Mouse (Mus musculus) right cerebral cortex, adult 18-20 months (tissue): Measurements from ENCODE around the gene B3gnt9.
"Not testable (repeated sequence)": the region's sequence is repeated elsewhere in the genome, so short reads cannot be mapped to it uniquely, and the experiment has no call there.

Experiments
- DNase-seq: peaks from one replicate; pipeline ENCODE4 v3.0.0; 2022; ENCODE audit warnings: mixed read lengths

The B3gnt9 gene

DNA sequence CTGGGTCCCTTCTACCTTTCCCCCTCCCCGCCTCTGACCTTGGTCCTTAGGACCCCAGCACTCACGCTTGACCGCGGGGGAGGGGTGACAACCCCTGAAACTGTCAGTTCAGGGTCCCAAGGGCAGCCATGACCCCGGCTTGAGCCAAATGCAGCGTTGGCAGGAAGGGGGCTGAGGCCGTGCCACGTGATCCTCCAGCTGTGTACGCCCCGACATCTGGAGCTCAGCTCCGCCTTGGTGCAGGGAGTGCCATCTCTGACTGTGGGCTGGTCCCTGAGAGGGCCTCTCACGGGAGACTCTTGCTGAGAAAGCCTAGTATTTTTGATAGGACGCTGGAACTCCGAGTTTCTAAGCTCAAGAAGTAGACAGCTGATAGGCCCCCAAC is at the start of gene B3gnt9:
Gene B3gnt9 (minus strand): TSS at position 188 of the 385 bp plus-strand sequence.
- DNase-seq: no peak

DNA sequence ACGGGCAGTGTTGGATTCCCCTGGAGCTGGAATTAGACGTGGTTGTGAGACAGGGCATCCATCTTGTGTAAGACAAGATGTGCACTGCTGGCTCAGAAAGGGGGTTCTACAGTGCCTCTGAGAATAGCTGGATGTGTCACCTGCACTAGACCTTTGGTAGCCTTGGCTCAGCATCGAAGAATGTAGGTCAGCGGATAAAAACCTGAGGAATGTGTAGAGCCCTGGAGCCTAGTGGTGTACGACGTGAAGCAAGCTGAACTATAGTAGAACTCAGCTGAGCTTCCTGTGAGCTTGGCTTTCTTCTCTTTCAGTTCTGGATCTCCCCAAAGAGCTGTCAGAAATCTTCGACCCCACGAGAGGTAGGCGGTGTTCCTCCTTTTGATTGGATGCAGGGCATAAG is 48.9 kb upstream of the B3gnt9 start:
- DNase-seq: no peak

DNA sequence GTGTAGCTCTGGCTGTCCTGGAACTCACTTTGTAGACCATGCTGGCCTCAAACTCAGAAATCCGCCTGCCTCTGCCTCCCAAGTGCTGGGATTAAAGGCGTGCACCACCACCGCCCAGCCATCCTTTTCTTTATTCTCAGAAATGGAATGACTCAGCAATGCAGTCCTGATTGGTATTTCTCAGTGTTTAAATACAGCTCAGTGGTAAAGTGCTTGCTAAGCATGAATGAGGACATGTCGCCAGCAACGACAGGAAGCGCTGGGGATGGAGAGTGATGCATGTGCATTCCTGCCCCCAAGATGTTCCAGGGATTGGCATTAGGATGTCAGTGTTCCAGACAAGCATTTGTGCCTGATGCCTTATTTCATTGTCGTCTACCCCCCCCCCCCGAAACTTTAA is 48.4 kb upstream of the B3gnt9 start:
- no peak for DNase-seq

DNA sequence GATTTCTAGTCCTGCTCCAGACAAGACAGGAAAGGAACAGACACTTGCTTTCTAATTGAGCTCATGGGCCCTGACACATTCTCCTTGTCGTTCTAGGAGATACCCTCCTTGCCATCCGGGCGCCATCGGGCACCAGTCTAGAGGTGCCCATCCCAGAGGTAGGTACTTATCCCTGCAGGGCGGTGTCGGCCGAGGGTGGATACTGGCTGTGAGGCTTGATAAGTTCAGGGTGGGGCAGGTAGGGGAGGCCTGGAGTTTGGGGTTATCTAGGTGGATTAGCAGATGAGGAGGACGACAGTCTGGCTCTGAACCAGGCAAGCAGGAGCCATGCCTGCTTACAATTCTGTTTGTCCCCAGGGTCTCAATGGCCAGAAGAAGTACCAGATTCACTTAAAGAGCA is 45.0 kb upstream of the B3gnt9 start:
- DNase-seq: no peak

GRCm38 (mm10) chr8:105298351-105299252 is 43.6 kb upstream of the B3gnt9 start:
- DNase-seq: no peak

- DNase-seq: peak; percentile 96
These were observed 42.7 kb upstream of the B3gnt9 start, which contains the start of gene E2f4 for GRCm38 (mm10) chr8:105297511-105298192. E2f4 (plus strand) TSS chr8:105297663.

DNA sequence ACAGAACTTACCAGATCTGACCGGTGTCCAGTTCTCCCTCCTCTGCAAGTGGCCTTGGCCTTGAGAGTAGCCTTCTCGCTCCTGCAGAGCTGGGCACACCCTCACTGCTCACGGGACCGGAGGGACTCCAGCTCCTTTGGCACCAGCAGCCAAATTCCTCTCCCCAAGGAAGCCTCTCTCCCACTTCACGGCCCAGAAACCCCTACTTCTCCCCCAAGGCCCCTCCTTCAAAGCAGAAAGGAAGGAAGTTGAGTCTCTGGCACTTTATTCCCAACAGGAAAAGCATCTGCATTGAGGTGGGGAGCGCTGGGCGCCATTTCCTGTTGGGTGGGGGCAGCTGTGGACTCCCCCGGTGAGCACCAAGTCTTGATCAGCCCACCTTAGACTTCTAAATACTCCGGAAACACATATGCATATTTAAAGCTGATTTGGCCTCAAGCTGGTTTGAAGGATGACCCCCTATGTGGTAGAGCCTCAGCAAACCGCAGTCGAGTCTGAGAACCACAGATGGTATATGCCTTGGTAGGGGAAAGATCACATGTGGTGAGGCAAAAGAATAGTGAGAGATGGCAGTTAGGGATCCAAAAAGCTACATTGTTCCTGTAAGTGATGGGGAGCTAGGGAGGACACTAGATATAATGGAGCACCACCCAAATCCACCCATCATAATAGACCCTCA is 41.1 kb upstream of the B3gnt9 start, which contains the start of gene Exoc3l:
Gene Exoc3l (minus strand): TSS at position 207 of the 679 bp plus-strand sequence.
- no peak for DNase-seq

DNA sequence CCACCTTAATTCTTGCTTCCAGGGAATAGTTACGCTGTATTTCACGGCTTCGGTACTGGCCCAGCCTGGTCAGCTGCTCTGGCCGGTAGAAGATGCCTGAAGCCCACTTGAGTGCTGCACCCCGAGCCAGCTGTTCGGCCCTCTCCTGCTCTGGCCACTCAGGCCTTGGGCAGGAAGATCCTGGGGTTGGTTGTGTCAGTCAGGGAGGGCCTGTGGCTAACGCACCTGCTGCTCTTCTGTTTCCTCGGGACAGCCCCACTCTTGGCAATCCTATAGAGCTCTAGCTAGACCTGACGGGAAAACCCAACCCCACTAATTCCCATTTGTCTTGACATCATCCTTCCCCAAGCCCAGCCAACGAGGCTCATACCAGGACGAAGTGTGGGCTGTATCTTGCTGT is 40.3 kb upstream of the B3gnt9 start:
- no peak for DNase-seq

DNA sequence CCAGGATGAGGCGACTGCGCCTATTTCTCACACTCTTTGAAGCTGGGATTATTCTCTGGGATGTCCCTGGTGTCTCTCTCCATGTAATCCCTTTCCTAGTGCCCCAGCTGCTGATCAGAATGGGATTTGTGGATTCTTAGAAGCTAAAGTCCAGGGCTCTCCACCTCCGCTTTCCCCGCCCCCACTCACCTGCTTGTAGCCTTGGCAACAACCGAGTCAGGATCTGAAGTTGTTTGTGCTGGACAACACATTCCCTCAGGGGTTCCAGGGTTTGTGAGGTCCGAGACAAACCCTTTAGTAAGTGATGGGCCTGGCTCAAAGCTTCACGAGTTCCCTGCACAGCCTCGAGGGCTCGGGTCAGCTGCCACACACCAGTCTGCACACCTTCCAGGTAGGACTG is 39.8 kb upstream of the B3gnt9 start:
- DNase-seq: no peak

GRCm38 (mm10) chr8:105293405-105293804 is 38.5 kb upstream of the B3gnt9 start:
- DNase-seq: no peak

DNA sequence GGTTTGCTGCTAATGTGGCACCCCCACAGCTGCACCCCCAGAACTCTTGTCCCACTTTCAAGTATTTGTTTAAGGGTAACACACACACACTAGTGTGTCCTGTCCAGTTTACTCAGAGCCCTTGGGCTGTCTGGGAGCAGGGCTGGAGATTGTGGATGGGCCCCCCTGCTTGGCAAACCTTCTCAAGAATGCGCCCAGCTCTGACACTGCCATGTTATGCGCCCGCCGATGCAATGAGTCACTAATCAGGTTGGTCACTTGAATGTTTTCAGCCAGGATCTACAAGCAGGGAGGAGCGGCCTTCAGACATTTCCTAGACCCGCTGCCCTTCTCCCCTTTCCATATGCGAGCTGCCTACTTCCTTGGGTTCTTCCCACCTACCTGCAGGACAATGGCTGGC is 37.5 kb upstream of the B3gnt9 start:
- DNase-seq: no peak

- not testable (repeated sequence) for DNase-seq
These were observed 36.8 kb upstream of the B3gnt9 start for GRCm38 (mm10) chr8:105291802-105292201.

GRCm38 (mm10) chr8:105291364-105291763 is 36.4 kb upstream of the B3gnt9 start:
- DNase-seq: not testable (repeated sequence)

GRCm38 (mm10) chr8:105290554-105291314 is 35.8 kb upstream of the B3gnt9 start:
- DNase-seq: peak; percentile 77

GRCm38 (mm10) chr8:105289805-105290460 is 35.0 kb upstream of the B3gnt9 start, which contains the start of gene 4931428F04Rik:
4931428F04Rik (minus strand) TSS chr8:105289864.
- DNase-seq: peak; percentile 60

GRCm38 (mm10) chr8:105288958-105289732 is 34.2 kb upstream of the B3gnt9 start:
- DNase-seq: peak; percentile 95

DNA sequence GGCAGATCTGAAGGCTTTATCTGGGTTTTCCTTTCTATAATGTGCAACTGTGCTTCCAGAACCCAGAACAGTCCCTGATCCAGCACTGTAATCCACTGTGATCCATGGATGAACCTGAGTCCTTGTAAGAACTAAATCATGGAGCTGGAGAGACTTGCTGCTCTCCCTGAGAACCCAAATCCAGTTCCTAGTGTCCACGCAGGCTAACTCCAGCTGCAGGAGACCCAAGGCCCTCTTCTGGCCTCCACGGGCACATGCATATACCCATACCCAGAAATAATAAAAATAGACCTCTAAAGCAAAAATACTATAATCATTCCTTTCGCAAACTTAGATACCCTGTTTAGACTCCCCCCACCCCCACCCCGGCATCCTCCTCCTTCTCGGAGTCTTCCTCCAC is 33.3 kb upstream of the B3gnt9 start:
- no peak for DNase-seq

GRCm38 (mm10) chr8:105286907-105287306 is 32.0 kb upstream of the B3gnt9 start:
- DNase-seq: no peak

GRCm38 (mm10) chr8:105285514-105285913 is 30.6 kb upstream of the B3gnt9 start:
- DNase-seq: no peak

GRCm38 (mm10) chr8:105283074-105283473 is 28.1 kb upstream of the B3gnt9 start:
- DNase-seq: no peak

- no peak for DNase-seq
These were observed 27.3 kb upstream of the B3gnt9 start for GRCm38 (mm10) chr8:105282239-105282638.
